Mouse (Mus musculus) spleen, postnatal 36 days (tissue): ENCODE data around the gene Phgr1.
A peak's percentile ranks its signal among the peaks of the same experiment; 100 is the strongest.

Experiments used
- DNase-seq, 2 experiments: peaks; one replicate each; pipeline ENCODE4 v3.0.0; 2022; ENCODE audit warnings: low spot score in 2 of 2, mixed read lengths in 1 of 2

Phgr1 gene

DNA sequence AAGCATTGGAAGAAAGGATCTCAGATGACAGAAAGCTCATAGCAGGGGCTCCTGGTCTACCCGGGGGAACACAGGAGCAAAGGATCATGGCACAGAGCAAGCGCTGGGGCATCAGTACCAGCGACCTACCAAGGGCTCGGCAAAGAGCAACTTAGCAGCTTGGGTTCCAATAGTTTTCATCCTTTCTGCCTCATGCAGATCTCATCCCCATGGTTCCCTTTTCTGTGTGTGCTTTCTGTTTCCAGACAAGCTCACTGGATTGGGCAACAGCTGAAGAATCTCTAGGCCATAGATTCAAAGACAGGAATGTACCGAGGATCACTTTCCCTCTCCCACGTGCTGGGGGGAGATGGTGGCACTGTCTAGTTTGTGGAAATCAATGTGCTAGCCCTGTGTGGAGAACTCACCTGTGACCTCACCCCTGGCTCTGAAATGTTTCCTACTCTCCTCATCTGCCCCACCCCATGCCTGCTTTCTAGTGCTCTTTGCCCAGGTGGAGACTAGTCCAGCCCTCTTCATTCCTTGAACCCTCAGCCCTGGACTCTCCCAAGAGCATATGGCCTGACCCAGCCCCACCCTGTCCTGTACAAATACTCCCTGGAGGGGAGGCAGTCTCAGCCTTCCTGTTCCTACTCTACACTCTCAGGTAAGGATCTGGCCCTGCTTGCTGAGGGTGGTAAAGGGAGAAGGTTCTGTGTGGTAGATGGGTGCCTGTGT is at the start of gene Phgr1:
Gene Phgr1, plus strand, starts transcription at position 612 of the 717 bp plus-strand sequence.
- no peak for DNase-seq

DNA sequence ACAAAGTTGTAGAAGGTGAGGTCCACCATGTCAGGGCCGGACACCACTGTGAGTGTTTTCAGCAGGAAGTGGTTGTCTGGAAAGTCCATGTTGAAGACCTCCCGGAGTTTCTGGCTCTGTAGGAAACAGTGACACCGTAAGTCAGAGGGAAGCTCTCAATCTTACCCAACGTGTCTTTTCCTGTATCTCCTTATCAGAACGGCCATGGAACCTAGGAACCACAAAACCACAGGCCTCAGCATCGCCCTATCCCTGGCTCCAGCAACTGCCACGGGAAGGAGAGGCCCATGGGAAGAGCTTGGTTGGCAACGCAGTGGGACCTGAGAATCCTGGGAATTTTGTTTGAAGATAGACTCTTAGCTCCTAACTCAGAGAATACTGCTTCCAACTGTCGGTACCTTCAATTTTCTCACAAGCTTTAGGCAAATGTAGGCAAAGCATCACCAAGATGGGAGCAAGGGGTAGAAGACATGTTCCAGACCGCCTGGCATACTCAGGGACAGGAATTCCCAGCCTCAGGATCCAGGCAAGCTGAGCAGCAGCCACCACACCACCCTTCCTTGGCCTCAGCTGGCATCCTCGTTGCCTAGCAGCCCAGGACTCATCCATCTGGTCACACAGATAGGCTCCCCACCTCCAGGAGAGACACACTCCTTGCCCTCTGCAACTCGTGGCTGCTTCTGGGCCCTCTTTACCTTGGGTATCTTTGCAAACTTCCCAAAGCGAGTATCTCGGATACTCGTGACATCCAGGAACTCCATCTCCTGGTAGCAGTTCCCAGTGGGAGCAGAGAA is 48.7 kb upstream of the Phgr1 start:
- DNase-seq: no peak

DNA sequence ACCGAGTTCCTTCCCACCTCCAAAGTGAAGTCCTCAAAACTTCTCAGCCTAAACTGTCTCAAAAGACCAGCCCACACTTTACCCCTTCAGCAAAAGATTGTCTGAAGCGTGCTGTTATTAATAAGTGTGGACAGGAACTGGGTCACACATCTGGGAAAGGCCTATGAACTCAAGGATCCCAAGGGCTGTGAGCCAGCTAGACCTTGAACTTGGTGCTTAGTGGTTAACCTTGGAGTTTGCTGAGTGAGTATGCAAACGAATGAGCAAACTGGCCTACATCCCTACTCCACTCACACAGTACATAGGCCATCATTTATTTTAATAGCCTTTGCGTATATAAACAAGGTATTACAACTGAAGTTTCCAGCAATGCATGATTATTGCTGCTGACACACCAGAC is 47.1 kb upstream of the Phgr1 start:
- no peak for DNase-seq

- DNase-seq: no peak
Measured at GRCm38 (mm10) chr2:118726873-118727272, 45.7 kb upstream of the Phgr1 start.

DNA sequence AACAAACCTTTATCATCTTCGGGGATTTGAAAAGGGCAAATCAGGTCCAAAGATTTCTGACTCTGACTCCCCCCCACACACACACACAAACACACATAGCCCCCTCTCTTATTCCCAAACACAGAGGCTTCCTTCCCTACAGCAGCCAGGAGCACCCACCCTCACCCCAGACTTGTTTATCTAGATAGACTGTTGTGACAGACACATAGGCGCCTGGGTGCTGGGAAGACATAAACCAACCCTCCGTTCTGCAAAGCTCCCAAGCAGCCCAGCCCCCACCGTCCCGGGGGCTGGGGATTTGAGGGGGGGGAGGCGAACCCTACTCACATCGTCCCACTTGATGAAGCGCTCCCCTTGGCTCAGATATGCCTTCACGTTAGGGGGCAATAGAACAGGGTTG is 44.7 kb upstream of the Phgr1 start:
- no peak for DNase-seq

DNA sequence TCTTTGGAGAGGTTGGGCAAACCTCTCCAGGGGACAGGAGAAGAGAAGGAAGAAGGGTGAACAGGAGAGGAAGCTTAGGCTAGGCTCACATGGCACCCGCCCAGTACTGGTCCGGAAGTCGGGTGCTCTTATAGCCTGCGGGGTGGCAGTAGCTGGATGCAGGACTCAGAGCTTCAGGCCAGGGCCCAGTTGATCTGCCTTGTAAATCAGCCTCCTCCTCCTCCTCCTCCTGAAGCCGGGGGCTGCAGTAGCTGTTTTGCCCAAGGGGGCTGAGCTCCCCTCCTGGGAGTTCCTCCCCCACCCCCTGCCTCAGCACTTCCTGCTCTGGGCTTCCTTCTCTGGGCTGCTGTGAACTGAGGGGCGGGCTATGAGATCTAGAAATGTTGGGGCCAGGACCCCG is 44.2 kb upstream of the Phgr1 start, which contains the start of gene Plcb2:
Gene Plcb2, minus strand, starts transcription at position 102 of the 400 bp plus-strand sequence.
- DNase-seq: peak; percentile 78 to 80

DNA sequence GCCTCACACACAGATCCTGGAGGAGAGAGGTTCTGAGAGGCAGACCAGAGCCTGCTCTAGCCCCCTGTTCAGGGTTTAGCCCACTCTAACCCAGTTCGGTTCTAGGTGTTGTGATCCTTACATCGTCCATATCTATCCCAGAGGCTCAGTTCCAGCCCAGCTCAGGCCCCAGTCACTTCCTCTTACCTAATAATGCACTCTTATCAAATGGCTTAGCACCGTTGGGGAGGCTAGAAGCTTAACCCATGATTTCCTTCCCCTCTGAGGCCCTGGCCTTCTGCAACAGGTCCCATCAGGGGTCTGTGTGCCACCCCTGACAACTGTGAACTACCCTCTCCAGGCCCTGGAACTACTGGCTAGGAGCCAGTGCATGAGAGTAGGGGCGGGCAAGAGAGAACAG is 43.4 kb upstream of the Phgr1 start:
- DNase-seq: peak in 1 of 2 experiments; percentile 45

DNA sequence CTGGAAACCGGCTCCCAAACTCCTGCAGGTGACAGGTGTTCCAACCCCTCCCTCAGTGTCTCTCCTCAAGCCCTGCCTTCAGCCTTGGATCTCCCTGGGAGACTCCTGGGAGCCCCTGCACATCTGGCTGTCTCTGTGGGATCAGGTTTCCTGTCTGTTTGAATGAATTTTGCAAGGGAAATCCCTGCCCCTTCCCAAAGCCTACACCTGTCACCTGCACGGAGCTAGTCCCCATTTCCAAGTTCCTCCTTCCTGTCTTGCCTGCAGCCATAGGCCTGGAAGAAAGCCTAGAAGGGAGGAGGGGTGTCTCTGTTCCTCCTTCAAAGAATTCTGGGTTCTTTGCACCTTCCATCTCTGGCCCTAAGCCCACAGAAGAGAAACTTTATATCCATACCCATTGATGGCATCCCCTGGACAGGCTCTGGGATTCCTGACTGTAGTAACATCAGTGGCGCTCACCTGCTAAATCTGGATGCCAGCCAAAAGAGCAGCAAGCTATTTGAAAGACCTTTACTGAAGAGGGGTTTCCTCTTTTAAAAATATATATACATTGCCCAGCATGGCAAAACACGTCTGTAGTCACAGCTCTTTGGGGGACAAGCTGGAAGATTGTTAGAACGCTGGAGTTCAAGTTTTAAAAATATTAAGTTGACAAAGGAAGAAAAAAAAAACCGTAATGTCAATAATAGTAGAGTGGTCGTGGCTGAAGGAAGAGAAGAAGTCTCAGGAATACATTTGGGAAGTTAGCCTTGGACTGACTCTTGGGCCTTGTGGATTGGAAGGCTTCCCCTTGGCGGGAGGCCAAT is 42.5 kb upstream of the Phgr1 start:
- DNase-seq: no peak

- peak; percentile 56 to 71 for DNase-seq
Measured at GRCm38 (mm10) chr2:118730622-118730915, 42.0 kb upstream of the Phgr1 start.

GRCm38 (mm10) chr2:118731981-118732380 is 40.6 kb upstream of the Phgr1 start:
- DNase-seq: no peak

- DNase-seq: no peak
Measured at GRCm38 (mm10) chr2:118733341-118733740, 39.2 kb upstream of the Phgr1 start.

DNA sequence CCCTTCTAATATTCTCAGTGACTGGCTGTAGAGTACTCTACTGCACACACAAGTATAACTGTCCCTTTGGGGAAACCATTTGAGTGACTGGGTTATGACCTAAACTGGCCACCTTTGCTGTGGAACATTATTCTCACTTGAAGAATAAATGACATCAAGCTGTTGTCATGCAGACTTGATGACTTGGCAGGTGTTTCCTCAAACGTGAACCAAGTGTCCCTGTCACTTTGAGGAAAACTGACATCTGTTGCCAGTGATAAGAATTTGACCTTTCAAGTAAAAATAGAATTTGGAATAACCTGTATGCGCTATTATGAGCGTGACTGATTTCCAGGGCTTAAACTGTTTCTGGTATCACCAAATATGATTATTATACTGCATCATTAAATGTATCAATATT is 32.2 kb upstream of the Phgr1 start:
- DNase-seq: no peak

DNA sequence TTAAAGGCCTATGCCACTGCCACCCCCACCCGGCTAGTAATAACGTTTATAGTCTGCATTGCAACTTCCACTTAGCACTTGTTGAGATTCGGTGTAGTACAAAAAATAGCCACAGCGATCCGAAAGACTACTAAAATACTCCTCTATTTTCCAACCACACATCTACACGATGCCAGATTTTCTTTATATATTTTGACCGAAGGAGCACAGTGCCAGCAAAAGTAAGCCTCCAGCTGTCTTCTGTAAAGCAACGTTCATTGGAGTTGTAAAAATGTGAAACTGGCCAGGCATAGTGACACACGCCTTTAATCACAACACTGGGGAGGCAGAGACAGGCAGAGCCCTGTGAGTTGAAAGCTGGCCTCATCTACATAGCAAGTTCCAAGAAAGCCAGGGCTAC is 31.4 kb upstream of the Phgr1 start:
- no peak for DNase-seq

GRCm38 (mm10) chr2:118743261-118743943 is 29.2 kb upstream of the Phgr1 start:
- DNase-seq: peak in 1 of 2 experiments; percentile 51

GRCm38 (mm10) chr2:118744621-118745020 is 27.9 kb upstream of the Phgr1 start:
- no peak for DNase-seq

DNA sequence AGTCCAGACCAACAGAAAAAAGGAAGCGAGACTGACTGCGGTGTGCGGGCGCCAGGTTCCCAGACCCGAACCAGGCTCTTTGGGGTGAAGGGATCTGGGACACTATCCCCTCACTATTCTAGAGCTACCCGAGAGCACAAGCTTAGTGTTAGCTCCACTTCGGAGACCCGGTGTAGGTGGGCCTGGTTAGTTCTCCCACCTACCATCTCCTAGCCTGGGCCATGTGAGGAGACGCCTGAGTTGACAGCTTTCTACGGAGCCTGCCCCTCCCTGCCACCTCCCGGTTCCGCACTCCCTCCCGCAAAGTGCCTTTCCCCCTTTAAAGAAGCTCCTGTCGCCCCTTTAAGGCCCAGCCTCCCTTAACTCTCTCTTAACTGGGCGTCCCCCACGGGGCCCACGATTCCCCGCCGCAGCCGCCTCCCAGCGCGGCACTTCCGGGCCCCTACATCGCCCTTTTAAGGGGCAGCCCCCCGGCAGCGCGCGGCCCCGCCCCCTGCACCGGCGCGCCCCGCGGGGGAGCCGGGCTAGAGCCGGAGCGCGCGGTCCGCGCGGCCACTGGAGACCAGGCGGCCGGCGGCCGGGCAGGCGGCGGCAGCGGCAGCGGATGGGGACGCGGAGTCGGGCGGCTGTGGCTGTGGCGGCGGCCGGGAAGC is 27.2 kb upstream of the Phgr1 start, which contains the start of gene Inafm2:
Gene Inafm2, plus strand, starts transcription at position 527 of the 653 bp plus-strand sequence.
- peak; percentile 93 to 94 for DNase-seq

DNA sequence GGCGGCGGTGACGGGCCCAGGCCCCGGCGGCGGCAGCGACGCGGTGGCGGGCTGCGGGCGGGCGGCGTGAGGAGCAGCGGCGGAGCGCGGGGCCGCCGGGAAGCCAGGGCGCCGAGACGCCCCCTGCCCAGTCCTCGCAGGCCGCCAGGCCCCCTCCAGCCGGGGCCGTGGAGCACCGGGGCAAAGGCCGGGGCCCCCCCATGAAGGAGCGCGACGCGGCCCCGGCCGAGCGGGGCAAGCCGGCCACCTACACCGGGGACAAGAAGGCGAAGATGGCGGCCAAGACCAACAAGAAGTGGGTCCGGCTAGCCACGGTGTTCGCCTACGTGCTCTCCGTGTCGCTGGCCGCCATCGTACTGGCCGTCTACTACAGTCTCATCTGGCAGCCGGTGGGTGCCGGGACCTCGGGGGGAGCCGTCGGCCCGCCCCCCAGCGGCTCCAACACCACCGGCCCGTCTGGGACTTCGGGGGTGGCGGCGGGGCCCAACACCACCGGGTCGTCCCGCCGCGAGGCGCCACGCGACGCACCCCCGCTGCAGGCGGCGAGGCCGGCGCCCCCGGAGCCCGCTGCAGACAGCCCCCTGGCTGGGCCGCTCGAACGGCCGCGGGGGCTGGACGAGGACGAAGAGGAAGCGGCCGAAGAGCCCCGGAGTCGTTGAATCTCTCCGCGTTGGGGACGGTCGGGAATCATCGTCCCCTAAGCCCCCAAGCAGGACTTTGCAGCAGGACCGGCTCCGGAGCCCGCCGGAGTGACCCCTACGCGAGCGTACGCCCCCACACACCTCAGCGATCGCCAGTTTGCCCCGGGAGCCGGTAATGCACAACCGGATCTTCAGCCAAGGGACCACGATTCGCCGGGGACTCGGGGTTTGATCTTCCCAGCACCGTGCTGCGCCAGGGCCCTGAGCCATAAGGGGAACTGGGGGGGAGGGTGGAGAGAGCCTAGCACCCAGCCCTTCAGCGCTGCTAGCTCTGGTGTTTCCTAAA is 26.4 kb upstream of the Phgr1 start:
- peak; percentile 42 to 45 for DNase-seq

DNA sequence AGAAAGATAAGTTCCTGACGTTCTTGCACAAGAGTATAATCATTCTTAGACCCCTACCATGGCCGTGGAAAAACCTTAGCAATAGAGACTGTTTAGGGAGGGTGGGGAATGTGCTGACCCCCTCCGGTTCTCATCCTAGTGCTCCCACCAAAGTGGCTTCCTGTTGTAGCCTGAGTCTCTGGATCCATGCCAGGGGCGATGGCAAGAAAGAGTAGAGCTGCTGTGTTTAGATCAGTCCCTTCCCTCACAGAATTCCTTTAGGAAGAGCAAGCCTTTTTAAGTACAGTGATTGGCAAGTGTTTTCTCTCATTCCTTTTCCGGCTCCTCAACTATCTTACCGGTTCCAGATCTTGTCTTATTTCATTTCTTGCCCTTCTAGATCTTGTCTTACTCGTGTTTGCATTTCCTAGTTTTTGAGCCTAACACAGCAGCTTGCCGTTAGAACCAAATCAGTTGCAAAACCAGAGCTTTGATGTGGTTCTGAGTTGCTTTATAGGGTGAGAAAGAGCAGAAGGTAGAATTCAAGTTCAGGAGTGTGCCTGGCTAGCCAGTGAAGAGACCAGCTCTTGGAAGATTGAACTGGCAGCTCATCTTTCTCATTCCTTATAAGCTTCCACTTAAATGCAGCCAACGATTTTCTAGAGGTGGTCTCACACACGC is 25.1 kb upstream of the Phgr1 start:
- DNase-seq: no peak

DNA sequence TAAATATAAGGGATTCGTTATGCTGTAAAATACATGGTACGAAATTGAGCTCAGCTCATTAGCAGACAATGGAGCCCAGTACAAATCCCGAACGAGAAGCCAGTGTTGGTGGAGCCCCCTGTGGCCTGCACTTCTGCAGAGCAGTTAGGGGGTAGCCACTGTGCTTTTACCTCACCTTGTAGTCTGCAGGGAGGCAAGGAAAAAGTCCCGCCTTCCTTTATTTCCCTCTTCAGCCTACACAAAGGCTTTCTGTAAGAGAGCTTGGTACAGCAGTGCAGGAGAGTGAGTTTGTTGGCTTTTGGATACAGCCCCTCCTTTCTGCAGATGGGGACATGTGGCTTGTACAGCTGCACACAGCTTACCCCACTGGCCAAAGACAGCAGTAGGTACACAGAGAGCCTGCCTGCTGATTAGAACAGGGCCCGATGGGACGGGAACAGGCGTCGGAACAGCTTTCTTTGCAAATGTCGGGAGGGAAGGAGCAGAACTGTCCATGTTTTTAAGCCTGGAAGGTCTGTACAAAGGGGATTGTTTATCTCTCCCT is 23.2 kb upstream of the Phgr1 start:
- no peak for DNase-seq
